Mouse (Mus musculus) kidney, embryonic 14.5 days (tissue): ENCODE measurements around the gene Fgfbp1. TPM values are rescaled to one million over a fixed set of nuclear protein-coding genes. Genes with fewer than 3 reads are reported as not detected.

ENCODE experiments used
- ATAC-seq: fragments of 200-750 bp; cut with Nextera tagmentation; 2 replicates; pipeline ENCODE4 v1.8.0; 2017; ENCODE audit warnings: moderate number of reproducible peaks, mild to moderate bottlenecking, moderate TSS enrichment, moderate library complexity; ENCODE audit not compliant: low FRiP score, low TSS enrichment
- H3K27ac ChIP-seq: fragments of 300-500 bp; sonication (generic); 2 replicates; pipeline ENCODE4 v1.5.1; 2014; ENCODE audit warnings: low read depth, mild to moderate bottlenecking, low read length, moderate library complexity, mixed read lengths
- H3K27me3 ChIP-seq: fragments of 300-500 bp; sonication (generic); 2 replicates; pipeline ENCODE4 v1.6.1; 2014; ENCODE audit warnings: mild to moderate bottlenecking, low read length; ENCODE audit not compliant: control insufficient read depth, insufficient read depth
- H3K36me3 ChIP-seq: fragments of 300-500 bp; sonication (generic); 2 replicates; pipeline ENCODE4 v1.6.1; 2014; ENCODE audit warnings: low read length, mixed read lengths; ENCODE audit not compliant: control insufficient read depth, insufficient read depth
- H3K4me1 ChIP-seq: fragments of 300-500 bp; sonication (generic); 2 replicates; pipeline ENCODE4 v1.6.1; 2014; ENCODE audit warnings: low read length, mixed read lengths; ENCODE audit not compliant: control insufficient read depth, insufficient read depth
- H3K4me2 ChIP-seq: fragments of 300-500 bp; sonication (generic); replicated peaks from 2 replicates; pipeline ENCODE4 v1.6.1; 2014; ENCODE audit warnings: low read depth, mild to moderate bottlenecking, low read length
- H3K4me3 ChIP-seq: fragments of 300-500 bp; sonication (generic); 2 replicates; pipeline ENCODE4 v1.5.1; 2014; ENCODE audit warnings: mild to moderate bottlenecking, low read length
- H3K9ac ChIP-seq: fragments of 300-500 bp; sonication (generic); 2 replicates; pipeline ENCODE4 v1.6.1; 2014; ENCODE audit warnings: low read depth, mild to moderate bottlenecking, low read length, moderate library complexity
- H3K9me3 ChIP-seq: fragments of 300-500 bp; sonication (generic); 2 replicates; pipeline ENCODE4 v1.6.1; 2016; ENCODE audit warnings: low read length; ENCODE audit not compliant: control insufficient read depth
- WGBS: fragments of 180-500 bp; shearing (Covaris S2); extraction: QIAGEN DNeasy Blood & Tissue Kit; methylation state at CpG from one replicate; pipeline ENCODE4 v1.1.7; 2014; 5-methylcytosine and 5-hydroxymethylcytosine counted together
- polyA plus RNA-seq: library from polyadenylated mRNA; unstranded; fragments of >200 nt; fragmentation: Nextera tagmentation; extraction: Ambion mirVana; gene quantifications from 2 replicates; pipeline ENCODE4 v1.2.1, GENCODE M21; 2014

Fgfbp1 gene
- polyA plus RNA-seq, 1 experiment from 2014 or later: 2.6 TPM

DNA sequence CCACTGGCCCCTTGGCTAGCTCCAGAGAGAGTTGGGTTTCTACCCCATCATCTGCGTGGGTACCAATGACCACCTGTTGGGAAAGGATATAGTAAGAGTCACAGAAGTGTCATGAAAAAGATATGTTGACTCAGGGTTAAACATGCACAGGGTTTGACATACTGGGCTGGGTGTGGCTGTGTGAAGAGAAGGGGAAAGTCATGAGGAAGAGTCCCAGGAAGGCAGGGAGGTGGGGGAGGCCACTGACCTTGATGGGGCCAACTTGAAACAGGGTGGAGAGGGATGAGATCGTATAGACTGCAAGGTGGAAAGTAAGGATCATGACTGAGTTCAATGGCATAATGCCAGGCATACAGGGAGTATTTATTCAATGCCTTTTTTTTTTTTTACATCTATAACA, 1.2 kb downstream of the Fgfbp1 start:
- H3K4me3 ChIP-seq: no peak overlapping the region
- no peaks in the 10 kb centered on the region for H3K36me3 ChIP-seq
- H3K27ac ChIP-seq: no peak overlapping the region
- no peaks in the 10 kb centered on the region for H3K9me3 ChIP-seq
- WGBS: 80% methylated on average over 2 of the region's 2 CpGs
- no peak overlapping the region for H3K9ac ChIP-seq
- no peak for ATAC-seq
- no peaks in the 10 kb centered on the region for H3K27me3 ChIP-seq
- H3K4me1 ChIP-seq: peaks cover 3% of the 10 kb centered on the region; the same call in 1 of the 2 replicates
- no peak overlapping the region for H3K4me2 ChIP-seq

DNA sequence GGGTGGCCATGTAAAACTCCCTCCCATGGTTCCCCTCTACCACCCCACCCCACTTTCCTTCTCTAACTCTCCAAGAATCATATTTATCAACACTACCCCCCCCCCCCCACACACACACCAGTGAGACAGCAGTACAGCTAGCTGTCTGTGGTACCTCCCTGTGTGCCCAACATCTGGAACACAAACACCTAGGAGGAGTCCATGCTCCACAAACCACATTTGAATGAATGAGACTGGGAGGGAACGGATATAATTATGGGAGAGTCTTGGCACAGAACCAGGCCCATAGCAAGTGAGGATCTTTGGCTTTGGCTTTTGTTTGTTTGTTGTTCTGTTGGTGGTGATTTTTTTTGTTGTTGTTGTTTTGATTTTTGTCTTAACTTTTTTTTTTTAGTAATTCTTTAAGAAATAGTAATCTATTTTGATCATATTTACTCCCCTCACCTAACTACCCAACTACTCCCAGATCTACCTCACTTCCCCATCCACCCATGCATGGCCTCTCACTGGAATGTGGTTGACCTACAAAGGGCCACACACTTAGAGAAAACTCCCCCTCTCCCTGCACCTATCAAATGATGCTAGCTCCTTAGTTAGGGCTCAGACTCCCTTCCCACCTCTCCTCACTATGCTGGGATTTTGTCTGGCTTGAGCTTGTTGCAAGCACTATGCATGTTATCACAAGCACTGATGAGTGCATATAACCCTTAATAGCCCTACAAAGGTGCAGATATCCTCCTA, 4.6 kb downstream of the Fgfbp1 start:
- WGBS: 43% methylated on average over 1 of the region's 1 CpGs
- no peak overlapping the region for H3K4me2 ChIP-seq
- peak; percentile 73 for ATAC-seq
- no peak overlapping the region for H3K27ac ChIP-seq
- no peaks in the 10 kb centered on the region for H3K9me3 ChIP-seq
- no peak overlapping the region for H3K4me3 ChIP-seq
- no peak overlapping the region for H3K9ac ChIP-seq
- H3K4me1 ChIP-seq: peaks cover 3% of the 10 kb centered on the region; the same call in 1 of the 2 replicates
- no peaks in the 10 kb centered on the region for H3K36me3 ChIP-seq
- H3K27me3 ChIP-seq: no peaks in the 10 kb centered on the region

DNA sequence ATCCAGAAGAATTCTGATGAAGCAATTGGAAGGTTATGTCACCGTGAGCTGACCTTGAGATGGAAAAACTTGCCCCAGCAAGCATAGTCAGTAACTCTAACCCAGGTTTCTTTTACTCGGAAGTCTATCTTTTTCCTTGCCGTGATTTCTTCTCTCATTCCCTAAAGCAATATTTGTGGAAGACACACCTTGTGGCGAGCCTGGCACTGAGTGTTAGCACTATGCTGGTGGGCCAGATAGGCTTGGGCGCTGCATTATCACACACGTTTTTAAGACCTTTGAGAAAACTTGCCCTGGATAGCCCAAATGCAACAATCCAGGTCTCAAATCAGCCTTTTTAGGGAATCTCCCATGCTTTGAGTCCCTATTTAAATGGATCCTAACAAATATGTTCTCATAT, 7.4 kb downstream of the Fgfbp1 start:
- Histone ChIP-seq H3K4me1 (peaks cover 3% of the 10 kb centered on the region; the same call in 1 of the 2 replicates), H3K4me2 (no peak overlapping the region), H3K4me3 (no peak overlapping the region), H3K9me3 (no peaks in the 10 kb centered on the region), H3K27ac (no peak overlapping the region), H3K27me3 (no peaks in the 10 kb centered on the region), H3K9ac (no peak overlapping the region), H3K36me3 (no peaks in the 10 kb centered on the region)
- no peak for ATAC-seq
- WGBS: 87% methylated on average over 6 of the region's 6 CpGs

DNA sequence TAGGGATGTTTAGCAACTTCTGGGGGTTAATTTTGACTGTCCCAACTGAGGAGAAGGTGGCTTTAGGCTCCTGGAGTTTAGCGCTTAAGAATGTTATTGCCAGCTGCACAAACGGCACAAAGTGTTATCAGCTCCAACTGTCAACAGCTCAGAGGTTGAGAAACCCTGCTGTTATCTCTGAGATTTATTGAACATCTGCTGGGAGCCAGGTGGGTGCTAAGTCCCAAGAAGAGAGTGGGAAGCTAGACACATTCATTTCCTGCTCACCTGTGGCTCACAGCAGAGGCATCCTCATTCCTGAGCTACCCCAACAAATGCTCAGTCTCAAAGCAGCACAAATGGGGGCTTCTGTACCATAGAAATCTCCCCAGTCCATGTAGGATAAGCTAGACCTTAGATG, 10.4 kb downstream of the Fgfbp1 start:
- H3K4me2 ChIP-seq: no peak overlapping the region
- no peaks in the 10 kb centered on the region for H3K36me3 ChIP-seq
- H3K27ac ChIP-seq: no peak overlapping the region
- no peak for ATAC-seq
- no peaks in the 10 kb centered on the region for H3K9me3 ChIP-seq
- no peaks in the 10 kb centered on the region for H3K27me3 ChIP-seq
- no peaks in the 10 kb centered on the region for H3K4me1 ChIP-seq
- H3K9ac ChIP-seq: no peak overlapping the region
- no peak overlapping the region for H3K4me3 ChIP-seq
- 58% methylated on average over 2 of the region's 2 CpGs for WGBS

DNA sequence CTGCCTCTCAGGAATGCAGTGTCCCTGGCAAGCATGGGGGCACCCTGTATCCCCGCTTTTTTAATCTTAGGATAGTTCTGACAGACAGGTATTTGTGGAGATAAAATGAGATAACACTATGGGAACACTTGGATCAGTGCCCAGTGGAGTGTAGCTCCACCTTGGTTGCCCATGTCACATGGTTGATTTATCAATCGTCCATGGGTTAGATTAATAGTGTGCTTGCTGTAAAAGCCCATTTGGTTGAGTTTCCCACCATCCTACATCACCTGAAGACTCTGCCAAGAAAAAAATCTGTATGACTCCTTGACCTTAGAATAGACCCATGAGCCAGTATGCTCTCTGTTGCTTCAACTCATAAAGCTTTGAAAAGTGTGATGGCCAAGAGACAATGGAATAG, 11.0 kb downstream of the Fgfbp1 start:
- no peaks in the 10 kb centered on the region for H3K4me1 ChIP-seq
- no peaks in the 10 kb centered on the region for H3K27me3 ChIP-seq
- ATAC-seq: no peak
- H3K9ac ChIP-seq: no peak overlapping the region
- H3K27ac ChIP-seq: no peak overlapping the region
- H3K9me3 ChIP-seq: no peaks in the 10 kb centered on the region
- H3K4me3 ChIP-seq: no peak overlapping the region
- 80% methylated on average over 2 of the region's 2 CpGs for WGBS
- H3K36me3 ChIP-seq: no peaks in the 10 kb centered on the region
- no peak overlapping the region for H3K4me2 ChIP-seq

DNA sequence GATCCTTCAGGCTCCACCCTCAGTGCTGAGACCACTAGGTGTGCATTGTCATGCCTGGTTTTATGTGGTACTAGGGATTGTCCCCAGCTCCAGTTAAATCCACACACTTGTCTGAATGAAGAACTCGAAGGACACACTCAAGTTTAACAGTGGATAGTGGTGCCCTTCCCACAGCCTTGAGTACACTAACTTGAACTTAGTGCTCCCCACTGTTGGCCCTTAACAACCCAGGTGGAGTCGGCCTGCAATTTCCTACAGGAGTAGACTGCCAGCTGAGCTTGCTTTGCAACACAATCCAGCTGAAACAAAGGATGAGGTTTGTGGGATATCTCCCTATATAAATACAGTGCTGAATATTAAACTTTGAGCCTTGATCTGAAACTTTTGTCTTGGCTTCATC, 12.9 kb downstream of the Fgfbp1 start:
- Histone ChIP-seq H3K9me3 (no peaks in the 10 kb centered on the region), H3K36me3 (no peaks in the 10 kb centered on the region), H3K27me3 (no peaks in the 10 kb centered on the region), H3K4me1 (no peaks in the 10 kb centered on the region), H3K4me3 (no peak overlapping the region), H3K9ac (no peak overlapping the region), H3K27ac (no peak overlapping the region), H3K4me2 (no peak overlapping the region)
- no peak for ATAC-seq
- 50% methylated on average over 2 of the region's 2 CpGs for WGBS

DNA sequence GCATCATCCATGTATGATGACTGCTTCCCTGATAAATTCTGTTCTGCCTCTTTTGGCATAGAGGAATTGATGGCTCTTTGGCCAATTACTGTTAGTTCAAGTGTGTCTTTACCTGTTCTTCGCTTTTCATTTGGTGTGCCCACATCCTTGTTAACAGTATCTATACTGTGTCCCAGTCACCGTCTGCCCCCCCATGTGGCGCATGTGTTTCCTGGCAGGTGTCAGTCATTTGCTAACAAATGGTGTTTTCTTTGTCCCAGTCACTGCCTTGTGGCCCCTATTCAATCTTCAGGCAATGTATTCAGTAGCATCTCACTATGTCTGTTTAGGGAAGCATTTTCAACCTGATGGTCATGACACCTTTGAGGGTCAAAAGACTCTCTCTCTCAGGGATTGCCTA, 20.5 kb downstream of the Fgfbp1 start:
- no peaks in the 10 kb centered on the region for H3K9me3 ChIP-seq
- H3K9ac ChIP-seq: no peak overlapping the region
- no peaks in the 10 kb centered on the region for H3K36me3 ChIP-seq
- no peak overlapping the region for H3K4me3 ChIP-seq
- no peaks in the 10 kb centered on the region for H3K4me1 ChIP-seq
- H3K27me3 ChIP-seq: no peaks in the 10 kb centered on the region
- 93% methylated on average over 3 of the region's 3 CpGs for WGBS
- H3K4me2 ChIP-seq: no peak overlapping the region
- H3K27ac ChIP-seq: no peak overlapping the region
- no peak for ATAC-seq

DNA sequence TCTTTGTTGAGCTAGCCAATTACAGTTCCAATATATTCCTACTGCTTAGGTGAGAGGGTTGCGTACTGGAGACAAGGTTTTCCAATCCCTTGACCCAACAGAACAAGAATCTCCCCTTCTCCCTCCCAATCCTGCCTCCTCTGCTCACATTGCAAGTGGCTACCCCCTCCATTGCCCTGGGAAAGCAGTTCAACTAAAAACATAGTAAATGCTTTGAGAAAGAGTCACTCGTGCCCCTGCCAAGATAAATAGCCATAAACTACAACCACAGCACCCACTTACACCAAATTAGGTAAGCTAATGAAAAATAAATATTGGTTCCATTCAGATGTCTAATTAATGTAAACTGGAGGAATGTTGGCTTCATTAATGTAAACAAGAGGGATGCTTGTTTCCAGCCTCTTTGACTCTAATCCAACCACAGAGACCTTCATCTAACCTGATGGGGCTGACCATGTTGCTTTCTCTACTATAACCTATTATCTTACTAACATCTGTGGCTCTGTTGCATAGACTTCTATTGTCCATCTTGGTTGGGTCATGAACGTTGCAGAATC, 21.6 kb downstream of the Fgfbp1 start:
- H3K36me3 ChIP-seq: no peaks in the 10 kb centered on the region
- no peaks in the 10 kb centered on the region for H3K4me1 ChIP-seq
- H3K27ac ChIP-seq: no peak overlapping the region
- H3K4me3 ChIP-seq: no peak overlapping the region
- WGBS: 74% methylated on average over 3 of the region's 3 CpGs
- no peak overlapping the region for H3K9ac ChIP-seq
- no peak for ATAC-seq
- no peak overlapping the region for H3K4me2 ChIP-seq
- no peaks in the 10 kb centered on the region for H3K27me3 ChIP-seq
- no peaks in the 10 kb centered on the region for H3K9me3 ChIP-seq

DNA sequence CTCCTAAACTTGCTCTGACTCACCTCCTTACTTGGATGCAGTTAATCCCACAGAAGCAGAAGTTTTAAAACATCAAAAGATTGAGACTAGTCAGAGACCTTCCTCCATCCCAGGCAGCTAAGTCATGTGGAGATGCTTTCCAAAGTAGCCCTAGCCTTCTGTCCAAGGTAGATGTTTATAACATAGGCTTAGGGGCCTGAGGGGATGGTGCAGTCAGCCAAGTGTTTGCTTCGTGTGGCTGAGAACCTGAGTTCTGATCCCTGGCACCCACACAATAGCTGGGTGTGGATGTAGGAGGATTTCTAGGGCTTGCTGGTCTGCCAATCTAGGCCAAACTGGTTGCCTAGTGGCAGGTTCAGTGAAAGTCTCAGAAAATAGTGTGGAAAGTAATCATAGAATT, 28.3 kb downstream of the Fgfbp1 start:
- Histone ChIP-seq H3K27me3 (no peaks in the 10 kb centered on the region), H3K9ac (no peak overlapping the region), H3K36me3 (no peaks in the 10 kb centered on the region), H3K4me3 (no peak overlapping the region), H3K27ac (no peak overlapping the region), H3K4me2 (no peak overlapping the region), H3K9me3 (no peaks in the 10 kb centered on the region), H3K4me1 (no peaks in the 10 kb centered on the region)
- 65% methylated on average over 1 of the region's 1 CpGs for WGBS
- no peak for ATAC-seq
